Mouse (Mus musculus) heart, embryonic 13.5 days (tissue): ENCODE measurements around the gene Gm49369. TPM values are rescaled to one million over a fixed set of nuclear protein-coding genes. Genes with fewer than 3 reads are reported as not detected.

Experiments used
- ATAC-seq: fragments of 200-750 bp; cut with Nextera tagmentation; 2 replicates; pipeline ENCODE4 v1.8.0; 2017; ENCODE audit warnings: moderate TSS enrichment; ENCODE audit not compliant: insufficient number of reproducible peaks, low FRiP score, low TSS enrichment; ENCODE audit errors: extremely low read depth
- H3K27ac ChIP-seq: fragments of 300-500 bp; sonication (generic); replicated peaks from 2 replicates; pipeline ENCODE4 v1.5.1; 2015; ENCODE audit warnings: moderate library complexity, mild to moderate bottlenecking, inconsistent platforms
- H3K27me3 ChIP-seq: fragments of 300-500 bp; sonication (generic); replicated peaks from 2 replicates; pipeline ENCODE4 v1.6.1; 2015; ENCODE audit warnings: mild to moderate bottlenecking, inconsistent platforms
- H3K36me3 ChIP-seq: fragments of 300-500 bp; sonication (generic); 2 replicates; pipeline ENCODE4 v1.6.1; 2015; ENCODE audit warnings: mild to moderate bottlenecking, inconsistent platforms
- H3K4me1 ChIP-seq: fragments of 300-500 bp; sonication (generic); 2 replicates; pipeline ENCODE4 v1.6.1; 2015; ENCODE audit warnings: inconsistent platforms
- H3K4me2 ChIP-seq: fragments of 300-500 bp; sonication (generic); 2 replicates; pipeline ENCODE4 v1.6.1; 2015; ENCODE audit warnings: inconsistent platforms, mild to moderate bottlenecking, moderate library complexity
- H3K4me3 ChIP-seq: fragments of 300-500 bp; sonication (generic); 2 replicates; pipeline ENCODE4 v1.5.1; 2015; ENCODE audit warnings: moderate library complexity, mild to moderate bottlenecking, inconsistent platforms
- H3K9ac ChIP-seq: fragments of 300-500 bp; sonication (generic); 2 replicates; pipeline ENCODE4 v1.6.1; 2015; ENCODE audit warnings: inconsistent platforms, mild to moderate bottlenecking, moderate library complexity
- H3K9me3 ChIP-seq: fragments of 300-500 bp; sonication (generic); 2 replicates; pipeline ENCODE4 v1.6.1; 2016; ENCODE audit warnings: inconsistent platforms
- WGBS: fragments of 180-500 bp; shearing (Covaris S2); methylation state at CpG from one replicate; pipeline ENCODE4 v1.1.7; 2015; ENCODE audit warnings: mixed read lengths; 5-methylcytosine and 5-hydroxymethylcytosine counted together
- polyA plus RNA-seq: library from polyadenylated mRNA; unstranded; fragments of >200 nt; fragmentation: Nextera tagmentation; extraction: Ambion mirVana; gene quantifications from 2 replicates; pipeline ENCODE4 v1.2.1, GENCODE M21; 2015

Gm49369 gene
- polyA plus RNA-seq, 1 experiment from 2014 or later = not detected

DNA sequence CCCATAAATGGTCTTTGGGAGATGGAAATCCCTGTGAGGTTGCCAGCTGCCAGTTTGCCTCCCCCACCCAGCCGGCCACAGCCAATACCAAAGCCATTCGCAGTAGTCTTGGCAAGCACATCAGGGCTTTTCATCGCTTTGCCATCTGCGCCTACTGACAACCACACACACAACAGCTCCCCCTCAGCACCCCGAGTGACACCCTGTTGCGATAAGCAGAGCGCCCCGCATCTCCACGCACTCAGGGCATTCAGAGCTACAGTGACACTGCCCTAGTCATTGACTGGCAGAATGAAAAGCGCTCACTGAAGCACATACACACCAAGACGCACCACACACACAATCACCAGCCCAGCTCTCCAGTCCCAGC, 11.1 kb downstream of the Gm49369 start:
- WGBS = 17% methylated on average over 11 of the region's 11 CpGs
- Histone ChIP-seq H3K4me2 (peak overlapping the region; percentile 97), H3K4me1 (peaks cover 54% of the 10 kb centered on the region), H3K9me3 (no peaks in the 10 kb centered on the region), H3K36me3 (peaks cover 18% of the 10 kb centered on the region), H3K4me3 (peak overlapping the region; percentile 64), H3K27ac (no peak overlapping the region), H3K27me3 (peaks cover 41% of the 10 kb centered on the region), H3K9ac (peak overlapping the region; percentile 81)
- no peak for ATAC-seq

DNA sequence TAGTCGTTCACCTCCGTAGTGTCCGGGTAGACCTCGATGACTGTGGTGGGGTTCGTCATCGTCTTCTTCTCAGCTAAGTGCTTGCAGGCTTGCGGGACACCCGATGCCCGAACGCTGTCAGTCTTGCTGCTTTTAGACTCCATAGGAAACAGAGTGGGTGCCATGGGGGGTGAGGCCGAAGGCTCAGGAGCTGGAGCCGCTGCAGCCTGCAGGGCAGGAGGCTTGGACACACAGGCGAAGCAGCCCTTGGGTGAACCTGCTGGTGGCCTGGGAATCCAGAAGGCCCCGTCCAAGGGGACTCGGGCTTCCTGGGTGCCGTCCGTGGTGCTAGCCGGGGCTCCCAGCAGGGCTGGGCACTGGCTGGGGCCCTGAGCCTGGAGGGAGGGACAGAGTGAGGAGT, 11.5 kb downstream of the Gm49369 start:
- WGBS = 72% methylated on average over 18 of the region's 18 CpGs
- ATAC-seq = no peak
- Histone ChIP-seq H3K27ac (no peak overlapping the region), H3K9ac (peak overlapping the region; percentile 81; the same call in 1 of the 2 replicates), H3K27me3 (peaks cover 41% of the 10 kb centered on the region), H3K36me3 (peaks cover 14% of the 10 kb centered on the region), H3K4me2 (peak overlapping the region; percentile 97), H3K9me3 (no peaks in the 10 kb centered on the region), H3K4me1 (peaks cover 54% of the 10 kb centered on the region), H3K4me3 (peak overlapping the region; percentile 64)

DNA sequence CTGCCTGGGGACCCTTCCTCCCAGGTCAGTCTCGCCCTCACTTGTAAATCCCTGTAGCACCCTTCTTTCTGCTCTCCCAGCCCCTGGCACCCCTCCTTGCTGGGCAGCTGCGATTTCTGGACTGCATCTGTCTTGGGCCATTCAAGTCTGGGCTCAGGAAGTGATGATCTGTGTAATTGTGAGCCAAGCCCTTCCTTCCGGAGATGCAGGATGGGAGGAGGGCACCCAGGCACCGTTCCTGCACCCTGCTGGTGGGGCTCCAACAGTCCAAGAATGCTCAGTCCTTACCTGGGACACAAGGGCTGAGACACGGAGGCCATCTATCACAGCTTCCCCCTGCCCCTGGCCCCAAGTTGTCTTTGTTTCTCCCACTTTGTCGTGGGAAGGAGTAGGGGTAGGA, 12.6 kb downstream of the Gm49369 start:
- Histone ChIP-seq H3K9ac (0 out of 2 replicates have a peak overlapping the region, but pooled peaks have one; percentile 28), H3K36me3 (peaks cover 2% of the 10 kb centered on the region; the same call in 1 of the 2 replicates), H3K27ac (no peak overlapping the region), H3K4me1 (peaks cover 47% of the 10 kb centered on the region), H3K27me3 (peaks cover 41% of the 10 kb centered on the region), H3K4me2 (peak overlapping the region; percentile 97), H3K9me3 (no peaks in the 10 kb centered on the region), H3K4me3 (peak overlapping the region; percentile 9; the same call in 1 of the 2 replicates)
- 54% methylated on average over 6 of the region's 6 CpGs for WGBS
- ATAC-seq = no peak

DNA sequence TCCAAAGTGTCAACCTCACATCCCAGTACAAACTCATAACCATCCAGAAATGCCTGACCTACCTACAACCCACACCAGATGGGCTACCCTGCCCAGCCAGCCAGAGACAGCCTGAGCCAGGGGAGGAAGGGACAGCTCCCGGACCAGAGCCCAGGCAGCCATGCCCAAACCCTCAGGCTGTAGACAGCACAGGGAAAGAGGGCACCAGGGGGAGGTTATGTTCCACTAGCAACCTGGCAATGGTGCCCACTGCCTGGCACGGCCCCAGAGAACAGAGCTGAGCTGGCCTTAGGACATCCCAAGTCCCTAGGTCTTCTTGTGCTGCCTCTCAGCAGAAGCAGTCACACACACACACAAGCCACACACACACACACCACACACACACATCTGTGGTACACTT, 13.6 kb downstream of the Gm49369 start:
- WGBS = 67% methylated on average over 2 of the region's 2 CpGs
- Histone ChIP-seq H3K9me3 (no peaks in the 10 kb centered on the region), H3K27me3 (peaks cover 41% of the 10 kb centered on the region), H3K27ac (no peak overlapping the region), H3K9ac (no peak overlapping the region), H3K4me2 (no peak overlapping the region), H3K4me1 (peaks cover 37% of the 10 kb centered on the region), H3K4me3 (no peak overlapping the region), H3K36me3 (no peaks in the 10 kb centered on the region)
- ATAC-seq = no peak

DNA sequence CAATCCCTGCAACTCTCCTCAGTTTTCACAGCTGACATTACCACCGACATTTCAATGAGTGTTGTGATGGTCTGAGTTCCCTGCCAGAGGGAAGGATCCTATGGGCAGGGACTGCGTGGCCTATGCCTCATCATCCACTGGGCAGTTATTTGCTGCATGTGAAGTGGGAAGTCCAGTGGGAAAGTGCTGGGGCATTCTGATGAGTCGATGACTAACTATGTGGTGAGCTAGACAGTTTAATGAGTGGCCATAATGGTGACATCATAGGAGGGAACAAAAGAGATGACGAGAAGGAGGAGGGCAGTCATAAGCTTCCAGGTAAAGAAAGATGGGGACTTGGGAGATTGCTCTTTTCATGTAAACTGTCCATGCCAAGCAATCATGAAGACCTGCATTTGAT, 19.4 kb downstream of the Gm49369 start:
- Histone ChIP-seq H3K27ac (no peak overlapping the region), H3K9ac (no peak overlapping the region), H3K36me3 (no peaks in the 10 kb centered on the region), H3K9me3 (no peaks in the 10 kb centered on the region), H3K4me3 (no peak overlapping the region), H3K4me1 (no peaks in the 10 kb centered on the region; the same call in 1 of the 2 replicates), H3K27me3 (0 out of 2 replicates have a peak, but pooled peaks cover 3% of the 10 kb centered on the region), H3K4me2 (no peak overlapping the region)
- 68% methylated on average over 4 of the region's 4 CpGs for WGBS
- no peak for ATAC-seq

DNA sequence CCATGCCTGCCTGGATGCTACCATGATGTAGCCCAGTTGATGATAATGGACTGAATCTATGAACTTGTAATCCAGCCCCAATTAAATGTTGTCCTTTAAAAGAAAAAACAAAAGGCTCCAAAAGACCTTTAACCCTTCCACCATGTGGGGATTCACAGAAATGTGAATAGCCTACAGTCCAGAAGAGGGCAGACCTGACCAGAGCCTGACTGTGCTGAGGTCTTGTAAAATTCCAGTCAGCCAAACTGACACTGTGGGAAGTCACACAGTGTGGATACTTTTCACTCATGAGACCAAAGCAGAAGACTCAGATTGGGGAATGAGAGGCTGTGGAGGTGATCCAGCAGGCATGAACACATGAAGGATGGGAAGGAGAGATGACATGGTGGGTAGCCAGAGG, 21.7 kb downstream of the Gm49369 start:
- no peak overlapping the region for H3K27ac ChIP-seq
- H3K9me3 ChIP-seq = no peaks in the 10 kb centered on the region
- H3K27me3 ChIP-seq = no peaks in the 10 kb centered on the region
- H3K4me3 ChIP-seq = no peak overlapping the region
- no peaks in the 10 kb centered on the region; the same call in 1 of the 2 replicates for H3K4me1 ChIP-seq
- no peaks in the 10 kb centered on the region for H3K36me3 ChIP-seq
- H3K9ac ChIP-seq = no peak overlapping the region
- H3K4me2 ChIP-seq = no peak overlapping the region
- ATAC-seq = no peak

DNA sequence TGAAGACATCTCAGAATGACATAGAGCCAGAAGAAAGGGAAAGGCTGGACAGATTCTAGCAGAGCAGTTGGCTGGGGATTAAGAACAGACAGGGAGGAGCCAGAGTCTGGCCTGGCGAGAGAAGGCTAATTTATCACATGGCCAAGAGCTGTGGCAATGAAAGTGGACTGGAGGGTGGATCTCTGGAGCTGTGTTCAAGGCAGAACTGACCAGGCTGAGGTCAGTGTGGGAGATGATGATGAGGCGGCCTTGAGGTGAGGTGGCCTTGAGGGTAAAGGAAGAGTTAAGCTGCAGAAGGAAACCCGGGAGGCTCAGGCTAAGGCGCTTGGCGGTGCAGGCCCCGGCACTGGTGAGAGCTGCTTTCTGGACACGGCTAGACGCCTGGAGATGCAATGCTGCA, 23.3 kb downstream of the Gm49369 start:
- Histone ChIP-seq H3K9me3 (no peaks in the 10 kb centered on the region), H3K4me3 (no peak overlapping the region), H3K36me3 (no peaks in the 10 kb centered on the region), H3K4me2 (no peak overlapping the region), H3K9ac (no peak overlapping the region), H3K27ac (no peak overlapping the region), H3K4me1 (peaks cover 12% of the 10 kb centered on the region), H3K27me3 (no peaks in the 10 kb centered on the region)
- ATAC-seq = no peak
- WGBS = 75% methylated on average over 8 of the region's 8 CpGs

DNA sequence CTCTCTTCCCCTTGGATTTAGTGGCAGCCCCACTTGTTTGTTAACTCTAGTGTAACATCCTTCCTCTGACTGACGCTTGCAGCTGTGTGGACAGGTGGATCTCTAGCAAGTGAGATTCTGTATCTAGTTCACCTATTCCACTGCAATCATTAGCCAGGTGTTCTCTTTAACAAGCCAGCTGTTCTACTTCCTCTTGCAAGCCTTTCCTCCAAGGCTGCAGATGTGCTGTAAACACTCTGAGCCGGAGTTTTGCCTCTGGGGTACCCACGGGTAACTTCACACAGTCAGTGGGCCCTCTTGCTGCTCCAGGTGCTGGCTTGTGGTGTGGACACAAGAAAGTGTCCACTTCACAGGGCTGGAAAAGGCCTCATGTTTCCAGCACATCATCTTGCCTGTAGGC, 24.9 kb downstream of the Gm49369 start:
- no peak overlapping the region for H3K9ac ChIP-seq
- 76% methylated on average over 3 of the region's 3 CpGs for WGBS
- H3K4me2 ChIP-seq = no peak overlapping the region
- no peaks in the 10 kb centered on the region for H3K9me3 ChIP-seq
- H3K27ac ChIP-seq = no peak overlapping the region
- no peak for ATAC-seq
- H3K27me3 ChIP-seq = no peaks in the 10 kb centered on the region
- H3K4me3 ChIP-seq = no peak overlapping the region
- H3K4me1 ChIP-seq = peaks cover 17% of the 10 kb centered on the region
- no peaks in the 10 kb centered on the region for H3K36me3 ChIP-seq

DNA sequence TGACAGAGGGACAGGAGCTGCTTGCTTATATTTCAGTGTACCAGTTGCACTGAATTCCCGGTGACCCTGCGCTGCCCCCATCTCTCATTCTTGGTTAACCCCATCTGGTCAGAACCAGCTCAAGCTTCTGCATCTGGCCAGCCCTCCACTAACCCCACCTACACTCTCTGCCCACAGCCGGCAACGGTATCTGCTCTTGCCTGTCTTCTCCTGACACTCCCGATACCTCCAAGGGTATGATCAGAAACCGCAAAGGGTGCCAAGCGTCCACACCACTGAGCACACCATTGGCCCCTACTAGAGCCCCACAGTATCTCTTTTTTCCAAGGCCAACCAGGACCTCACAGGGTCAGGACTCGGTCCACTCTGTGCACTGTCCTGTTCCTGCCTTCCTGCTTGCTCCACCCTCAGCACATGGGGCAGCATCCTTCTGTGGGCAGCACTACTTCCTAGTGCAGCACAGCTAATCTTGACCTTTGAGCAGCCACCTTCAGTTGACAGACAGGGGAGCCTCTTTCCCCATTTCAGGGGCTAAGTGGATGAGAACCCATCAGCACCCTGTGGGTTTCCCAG, 27.7 kb downstream of the Gm49369 start:
- H3K36me3 ChIP-seq = no peaks in the 10 kb centered on the region
- WGBS = 40% methylated on average over 8 of the region's 8 CpGs
- no peaks in the 10 kb centered on the region for H3K9me3 ChIP-seq
- no peak for ATAC-seq
- no peak overlapping the region for H3K4me3 ChIP-seq
- peak overlapping the region; percentile 37; the same call in 1 of the 2 replicates for H3K9ac ChIP-seq
- no peak overlapping the region; the same call in 1 of the 2 replicates for H3K4me2 ChIP-seq
- H3K27me3 ChIP-seq = no peaks in the 10 kb centered on the region
- H3K4me1 ChIP-seq = peaks cover 17% of the 10 kb centered on the region
- 0 out of 2 replicates have a peak overlapping the region, but pooled peaks have one; percentile 12 for H3K27ac ChIP-seq

DNA sequence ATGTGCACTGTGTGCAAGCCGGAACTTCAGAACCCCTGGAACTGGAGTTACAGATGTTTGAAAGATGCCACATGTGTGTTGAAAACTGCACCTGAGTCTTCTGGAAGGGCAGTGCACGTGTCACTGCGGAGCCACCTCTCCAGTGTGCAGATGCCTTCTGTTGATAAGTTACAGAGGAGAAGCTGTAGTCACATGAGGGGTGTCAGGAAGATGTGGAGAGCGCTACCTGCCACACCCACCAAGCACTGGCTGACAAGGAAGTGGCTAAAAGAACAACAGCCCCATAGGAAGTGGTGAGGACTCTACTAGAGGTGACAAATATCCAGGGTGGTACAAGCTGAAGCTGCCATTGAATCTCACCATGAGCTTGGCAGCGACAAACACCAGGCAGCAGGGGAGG, 28.6 kb downstream of the Gm49369 start:
- Histone ChIP-seq H3K9ac (no peak overlapping the region), H3K4me3 (no peak overlapping the region), H3K4me1 (peaks cover 21% of the 10 kb centered on the region), H3K4me2 (no peak overlapping the region), H3K9me3 (no peaks in the 10 kb centered on the region), H3K36me3 (no peaks in the 10 kb centered on the region), H3K27ac (no peak overlapping the region), H3K27me3 (no peaks in the 10 kb centered on the region)
- no peak for ATAC-seq
- WGBS = 49% methylated on average over 5 of the region's 5 CpGs

DNA sequence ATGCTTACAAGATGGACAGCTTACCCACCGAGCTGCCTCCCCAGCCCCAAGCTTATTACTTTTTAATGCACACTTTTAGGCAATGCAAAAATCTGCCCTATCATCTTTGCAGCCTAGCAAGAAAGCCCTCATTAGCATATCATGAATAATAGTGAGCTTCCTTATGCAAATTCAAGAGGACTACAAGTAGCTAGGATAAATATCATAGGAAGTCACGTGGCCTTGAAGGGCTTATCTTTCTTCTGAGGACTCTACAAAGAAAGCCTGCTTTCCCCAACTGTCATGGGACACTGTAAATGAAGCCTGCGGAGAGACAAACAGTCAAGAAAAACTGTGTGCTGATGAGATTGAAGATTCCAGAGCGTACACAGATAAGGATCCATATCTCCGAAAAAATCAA, 30.9 kb downstream of the Gm49369 start:
- Histone ChIP-seq H3K27ac (no peak overlapping the region), H3K4me2 (no peak overlapping the region), H3K9me3 (no peaks in the 10 kb centered on the region), H3K27me3 (no peaks in the 10 kb centered on the region), H3K9ac (no peak overlapping the region), H3K4me1 (peaks cover 21% of the 10 kb centered on the region), H3K4me3 (no peak overlapping the region), H3K36me3 (no peaks in the 10 kb centered on the region)
- 67% methylated on average over 5 of the region's 5 CpGs for WGBS
- ATAC-seq = no peak

DNA sequence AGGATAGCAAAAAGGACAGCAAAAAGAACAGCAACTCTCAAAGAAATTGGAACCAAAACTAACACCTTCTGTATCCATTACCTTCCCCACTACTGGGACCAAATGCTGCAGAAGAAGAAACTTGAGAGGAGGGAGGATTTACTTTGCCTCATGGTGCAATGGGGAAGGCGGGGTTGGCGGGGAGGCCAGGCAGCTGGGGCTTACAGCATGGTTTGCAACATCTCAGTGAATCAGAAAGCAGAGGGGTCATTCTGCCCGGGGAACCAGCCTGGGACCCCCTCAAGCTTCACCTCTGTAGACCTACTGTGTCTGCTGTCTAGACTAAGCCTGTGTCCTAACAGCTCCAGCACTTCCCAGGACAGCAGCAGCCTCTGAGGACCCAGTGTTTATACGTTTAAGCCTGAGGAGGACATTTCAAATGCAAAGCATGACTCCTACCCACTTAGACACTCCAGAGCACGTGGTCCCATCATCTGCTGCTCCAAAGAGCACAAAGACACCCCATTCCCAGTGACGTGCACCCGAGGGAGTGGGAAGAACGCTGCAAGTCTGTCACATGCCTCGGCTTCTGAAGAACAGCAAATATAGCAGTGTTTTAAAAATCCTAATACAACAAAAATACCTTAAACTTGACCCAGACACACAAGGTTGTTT, 33.0 kb downstream of the Gm49369 start:
- Histone ChIP-seq H3K4me2 (no peak overlapping the region), H3K27me3 (no peaks in the 10 kb centered on the region), H3K9me3 (no peaks in the 10 kb centered on the region), H3K4me3 (no peak overlapping the region), H3K27ac (no peak overlapping the region), H3K36me3 (no peaks in the 10 kb centered on the region), H3K9ac (no peak overlapping the region), H3K4me1 (peaks cover 12% of the 10 kb centered on the region)
- WGBS = 36% methylated on average over 9 of the region's 9 CpGs
- no peak for ATAC-seq
